Mouse (Mus musculus): ENCODE measurements around the gene Abca1. TPM values are rescaled to one million over a fixed set of nuclear protein-coding genes. Genes with fewer than 3 reads are reported as not detected.

Gene Abca1
- polyA plus RNA-seq, 1 experiment from 2014 or later = 4.8 TPM

- Histone ChIP-seq H3K9ac (no peak overlapping the region), H3K4me3 (replicated peaks) (no peak overlapping the region), H3K4me1 (no peaks in the 10 kb centered on the region), H3K27ac (no peak overlapping the region), H3K27me3 (replicated peaks) (no peaks in the 10 kb centered on the region), H3K4me2 (no peak overlapping the region), H3K9me3 (no peaks in the 10 kb centered on the region), H3K36me3 (peaks cover 38% of the 10 kb centered on the region)
- no peak for ATAC-seq (ENCODE audit: insufficient read depth, low FRiP score, low read depth)
- WGBS = 86% methylated on average over 1 of the region's 1 CpGs
Measured at GRCm38 (mm10) chr4:53018392-53018791, 141.3 kb downstream of the Abca1 start.

DNA sequence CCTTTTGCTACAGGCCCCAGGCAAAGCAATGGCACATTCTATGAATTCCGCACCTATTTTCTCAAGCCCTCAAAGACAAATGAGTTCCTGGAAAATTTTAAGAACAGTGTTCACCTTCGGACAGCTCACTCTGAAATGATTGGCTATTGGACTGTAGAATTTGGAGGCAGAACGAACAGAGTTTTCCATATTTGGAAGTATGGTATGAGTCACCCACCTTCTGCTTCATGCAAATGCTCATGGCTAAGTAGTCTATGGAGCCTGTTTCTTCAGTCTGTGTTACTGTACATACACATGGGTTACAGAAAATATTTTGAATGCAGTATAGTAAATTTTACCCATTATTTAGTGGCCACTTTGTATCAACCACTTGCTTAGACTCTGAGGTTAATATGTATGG, 144.7 kb downstream of the Abca1 start:
- ATAC-seq (ENCODE audit: insufficient read depth, low FRiP score, low read depth) = no peak
- whole genome bisulfite sequencing = 93% methylated on average over 3 of the region's 3 CpGs

GRCm38 (mm10) chr4:53014421-53014820, 145.3 kb downstream of the Abca1 start:
- Histone ChIP-seq H3K9ac (no peak overlapping the region), H3K27me3 (replicated peaks) (no peaks in the 10 kb centered on the region), H3K9me3 (no peaks in the 10 kb centered on the region), H3K4me3 (replicated peaks) (no peak overlapping the region), H3K27ac (no peak overlapping the region), H3K36me3 (peaks cover 27% of the 10 kb centered on the region), H3K4me1 (peaks cover 4% of the 10 kb centered on the region; the same call in 1 of the 2 replicates), H3K4me2 (no peak overlapping the region)
- WGBS = 93% methylated on average over 7 of the region's 7 CpGs
- ATAC-seq (ENCODE audit: insufficient read depth, low FRiP score, low read depth) = no peak

More for the DNA sequence above, 144.7 kb downstream of the Abca1 start:
- peaks cover 29% of the 10 kb centered on the region for H3K36me3 ChIP-seq
- no peak overlapping the region for H3K4me3 ChIP-seq (replicated peaks)
- no peaks in the 10 kb centered on the region for H3K27me3 ChIP-seq (replicated peaks)
- H3K27ac ChIP-seq = no peak overlapping the region
- no peaks in the 10 kb centered on the region for H3K9me3 ChIP-seq
- peaks cover 4% of the 10 kb centered on the region; the same call in 1 of the 2 replicates for H3K4me1 ChIP-seq
- no peak overlapping the region for H3K4me2 ChIP-seq
- no peak overlapping the region for H3K9ac ChIP-seq

DNA sequence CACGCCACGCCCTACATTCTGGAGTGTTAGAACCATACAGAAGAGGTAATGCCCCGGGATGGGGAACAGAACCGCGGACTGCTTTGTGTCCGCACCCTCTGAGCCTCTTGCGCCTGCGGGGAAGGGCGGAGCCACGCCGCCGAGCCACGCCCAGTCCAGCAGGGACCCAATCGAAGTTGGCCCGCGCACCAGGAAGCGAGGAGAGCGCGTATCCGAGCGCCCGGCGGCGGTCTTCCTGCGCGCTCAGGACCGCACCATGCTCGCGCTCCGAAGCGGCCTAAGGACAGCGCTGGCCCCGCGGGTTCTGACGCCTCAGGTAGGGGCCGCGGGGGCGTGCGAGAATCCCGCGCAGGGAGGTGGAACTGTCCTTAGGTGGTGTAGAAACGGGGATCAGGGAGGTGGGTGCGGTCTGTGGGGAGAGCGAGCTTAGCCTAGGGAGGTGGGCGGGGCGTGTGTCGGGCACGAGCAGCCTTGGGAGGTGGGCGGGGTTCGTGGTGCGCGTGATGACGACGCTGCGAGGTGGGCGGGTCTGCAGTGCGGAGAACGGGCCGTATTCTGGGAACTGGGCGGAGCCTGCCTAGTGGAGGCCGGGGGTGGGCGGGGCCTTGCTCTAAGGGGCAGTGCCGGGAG, 147.8 kb downstream of the Abca1 start, which contains the start of gene Nipsnap3b:
Gene Nipsnap3b (plus strand): TSS at position 149 of the 630 bp plus-strand sequence.
- H3K9me3 ChIP-seq = no peaks in the 10 kb centered on the region
- H3K36me3 ChIP-seq = peaks cover 15% of the 10 kb centered on the region
- H3K4me2 ChIP-seq = peak within 1 kb of the TSS; percentile 65
- peaks cover 4% of the 10 kb centered on the region; the same call in 1 of the 2 replicates for H3K4me1 ChIP-seq
- H3K27me3 ChIP-seq (replicated peaks) = no peaks in the 10 kb centered on the region
- 1% methylated on average over 63 of the region's 63 CpGs for WGBS
- H3K9ac ChIP-seq = peak within 1 kb of the TSS; percentile 78
- peak within 1 kb of the TSS; percentile 90 for H3K27ac ChIP-seq
- peak within 1 kb of the TSS; percentile 92 for H3K4me3 ChIP-seq (replicated peaks)
- ATAC-seq (ENCODE audit: insufficient read depth, low FRiP score, low read depth) = peak; percentile 96

DNA sequence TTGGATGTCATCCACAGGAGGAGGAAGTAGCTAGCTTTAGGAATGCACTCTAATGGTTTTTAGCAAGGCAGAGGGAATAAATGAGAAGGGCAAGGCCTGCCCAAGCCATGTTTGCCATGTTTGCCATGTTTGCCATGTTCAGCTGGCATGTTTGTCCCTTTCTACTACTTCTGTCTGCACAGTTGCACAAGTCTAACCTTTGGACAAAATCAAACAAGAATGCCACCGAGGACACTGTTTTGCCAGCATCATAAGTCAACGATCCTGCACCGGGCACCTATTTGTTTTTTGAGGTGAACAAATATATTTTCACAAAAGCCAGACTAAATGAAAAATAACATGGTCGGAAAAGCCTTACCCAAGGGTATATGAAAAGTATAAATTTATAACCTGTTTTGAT, 149.8 kb downstream of the Abca1 start:
- no peaks in the 10 kb centered on the region for H3K27me3 ChIP-seq (replicated peaks)
- 0 out of 2 replicates have a peak, but pooled peaks cover under 1% of the 10 kb centered on the region for H3K36me3 ChIP-seq
- no peak for ATAC-seq (ENCODE audit: insufficient read depth, low FRiP score, low read depth)
- H3K9me3 ChIP-seq = no peaks in the 10 kb centered on the region
- no peak overlapping the region for H3K9ac ChIP-seq
- H3K4me3 ChIP-seq (replicated peaks) = no peak overlapping the region
- WGBS = 72% methylated on average over 4 of the region's 4 CpGs
- H3K4me2 ChIP-seq = no peak overlapping the region
- peaks cover 4% of the 10 kb centered on the region; the same call in 1 of the 2 replicates for H3K4me1 ChIP-seq
- H3K27ac ChIP-seq = no peak overlapping the region

DNA sequence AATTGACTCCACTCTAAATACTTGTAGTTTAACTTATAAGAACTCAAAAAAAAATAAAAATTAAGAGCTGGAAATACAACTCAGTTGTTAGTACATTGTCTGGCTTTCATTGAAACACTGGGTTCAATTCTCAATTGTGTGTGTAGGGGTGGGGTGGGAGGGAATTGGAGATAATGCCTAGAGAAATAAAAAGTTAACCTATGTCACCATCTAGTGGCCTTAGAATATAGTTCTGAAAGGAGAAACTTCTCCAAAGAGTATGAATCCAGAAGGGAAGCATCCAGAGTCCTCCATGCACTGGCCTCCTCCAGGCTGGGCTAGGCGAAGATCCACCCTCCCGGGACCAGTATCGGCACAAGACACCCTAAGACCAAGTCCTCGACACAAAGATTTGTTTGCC, 150.5 kb downstream of the Abca1 start:
- WGBS = 59% methylated on average over 4 of the region's 4 CpGs
- no peak overlapping the region for H3K27ac ChIP-seq
- no peak for ATAC-seq (ENCODE audit: insufficient read depth, low FRiP score, low read depth)

DNA sequence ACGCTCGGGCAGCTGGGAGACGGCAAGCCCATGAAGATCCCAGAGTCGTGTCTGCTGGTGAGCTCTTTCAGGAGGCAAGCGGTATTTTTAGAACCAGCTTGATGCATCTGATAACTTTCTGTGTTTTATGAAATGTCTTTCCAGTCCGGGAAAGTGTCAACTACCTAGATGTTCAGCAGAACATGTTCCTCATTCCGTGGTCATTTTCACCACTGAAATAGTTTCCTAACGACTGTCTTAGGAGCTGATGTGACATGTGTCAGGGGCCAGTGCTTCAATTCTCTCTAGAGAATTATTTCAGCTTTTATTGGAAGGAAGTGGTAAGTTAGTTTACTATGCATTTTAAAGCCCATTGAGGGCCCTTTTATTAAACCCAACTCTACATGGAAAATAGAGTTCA, 159.5 kb downstream of the Abca1 start:
- no peak overlapping the region for H3K9ac ChIP-seq
- no peak for ATAC-seq (ENCODE audit: insufficient read depth, low FRiP score, low read depth)
- no peak overlapping the region for H3K4me3 ChIP-seq (replicated peaks)
- H3K4me2 ChIP-seq = no peak overlapping the region
- H3K27ac ChIP-seq = no peak overlapping the region
- WGBS = 67% methylated on average over 8 of the region's 8 CpGs
- no peaks in the 10 kb centered on the region for H3K9me3 ChIP-seq
- H3K4me1 ChIP-seq = no peaks in the 10 kb centered on the region
- H3K36me3 ChIP-seq = no peaks in the 10 kb centered on the region
- H3K27me3 ChIP-seq (replicated peaks) = no peaks in the 10 kb centered on the region

More for the DNA sequence above, 150.5 kb downstream of the Abca1 start:
- no peaks in the 10 kb centered on the region for H3K9me3 ChIP-seq
- no peaks in the 10 kb centered on the region for H3K27me3 ChIP-seq (replicated peaks)
- H3K4me1 ChIP-seq = peaks cover 4% of the 10 kb centered on the region; the same call in 1 of the 2 replicates
- no peaks in the 10 kb centered on the region for H3K36me3 ChIP-seq
- H3K4me3 ChIP-seq (replicated peaks) = no peak overlapping the region
- no peak overlapping the region for H3K4me2 ChIP-seq
- H3K9ac ChIP-seq = no peak overlapping the region

DNA sequence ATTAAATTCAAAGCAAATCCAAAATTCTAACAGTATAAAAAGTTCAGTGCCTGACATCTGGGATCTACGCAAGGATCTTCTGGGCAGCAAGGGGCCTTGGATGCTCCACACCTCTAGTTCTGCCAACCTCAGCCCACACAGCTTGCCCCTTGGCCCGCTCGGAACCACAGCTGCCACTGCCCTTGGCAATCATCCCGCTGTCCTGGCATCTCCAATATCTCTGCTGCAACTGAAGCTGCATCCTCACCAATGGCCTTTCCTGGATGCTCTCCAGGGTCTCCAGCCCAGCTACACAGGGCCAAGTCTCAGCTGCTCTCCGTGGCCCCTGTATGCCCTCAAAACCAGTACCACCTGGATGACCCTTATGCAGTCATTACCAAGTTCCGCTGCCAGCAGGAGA, 160.2 kb downstream of the Abca1 start:
- H3K27ac ChIP-seq = no peak overlapping the region
- WGBS = 92% methylated on average over 6 of the region's 6 CpGs
- H3K4me1 ChIP-seq = no peaks in the 10 kb centered on the region
- H3K4me2 ChIP-seq = no peak overlapping the region
- H3K4me3 ChIP-seq (replicated peaks) = no peak overlapping the region
- no peak overlapping the region for H3K9ac ChIP-seq
- no peaks in the 10 kb centered on the region for H3K9me3 ChIP-seq
- H3K36me3 ChIP-seq = no peaks in the 10 kb centered on the region
- ATAC-seq (ENCODE audit: insufficient read depth, low FRiP score, low read depth) = no peak
- no peaks in the 10 kb centered on the region for H3K27me3 ChIP-seq (replicated peaks)

DNA sequence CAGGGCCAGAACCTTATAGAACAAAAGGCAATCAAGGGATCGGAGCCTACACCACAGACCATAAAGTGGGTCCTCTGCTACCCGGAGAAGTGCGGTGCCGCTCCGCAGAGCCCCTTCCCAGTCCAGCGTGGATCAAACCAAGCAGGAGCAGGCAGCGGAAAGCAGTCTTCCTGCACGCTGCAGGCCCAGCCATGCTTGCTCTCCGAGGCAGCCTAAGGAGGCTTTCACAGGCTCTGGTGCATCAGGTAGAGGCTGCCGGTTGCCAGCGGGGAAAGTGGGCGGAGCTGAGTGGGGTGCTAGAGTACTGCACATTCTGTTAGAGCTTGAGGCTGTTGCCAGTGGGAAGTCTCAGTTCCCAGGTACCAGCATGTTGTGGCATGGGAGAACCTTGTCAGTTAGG, 170.4 kb downstream of the Abca1 start, which contains the start of gene Nipsnap3a:
Gene Nipsnap3a (plus strand): TSS at position 25 of the 400 bp plus-strand sequence.
- peaks cover 5% of the 10 kb centered on the region; the same call in 1 of the 2 replicates for H3K4me1 ChIP-seq
- no peak within 1 kb of the TSS for H3K9ac ChIP-seq
- no peak within 1 kb of the TSS for H3K27ac ChIP-seq
- H3K4me2 ChIP-seq = peak within 1 kb of the TSS; percentile 42
- no peaks in the 10 kb centered on the region for H3K36me3 ChIP-seq
- H3K4me3 ChIP-seq (replicated peaks) = no peak within 1 kb of the TSS
- no peak for ATAC-seq (ENCODE audit: insufficient read depth, low FRiP score, low read depth)
- WGBS = 20% methylated on average over 12 of the region's 12 CpGs
- H3K9me3 ChIP-seq = no peaks in the 10 kb centered on the region
- H3K27me3 ChIP-seq (replicated peaks) = no peaks in the 10 kb centered on the region

GRCm38 (mm10) chr4:52986266-52986665, 173.4 kb downstream of the Abca1 start:
- Histone ChIP-seq H3K36me3 (no peaks in the 10 kb centered on the region), H3K9ac (no peak overlapping the region), H3K27me3 (replicated peaks) (no peaks in the 10 kb centered on the region), H3K9me3 (no peaks in the 10 kb centered on the region), H3K4me2 (no peak overlapping the region), H3K4me1 (peaks cover 5% of the 10 kb centered on the region; the same call in 1 of the 2 replicates), H3K4me3 (replicated peaks) (no peak overlapping the region), H3K27ac (no peak overlapping the region)
- ATAC-seq (ENCODE audit: insufficient read depth, low FRiP score, low read depth) = no peak
- WGBS = 83% methylated on average over 2 of the region's 2 CpGs

DNA sequence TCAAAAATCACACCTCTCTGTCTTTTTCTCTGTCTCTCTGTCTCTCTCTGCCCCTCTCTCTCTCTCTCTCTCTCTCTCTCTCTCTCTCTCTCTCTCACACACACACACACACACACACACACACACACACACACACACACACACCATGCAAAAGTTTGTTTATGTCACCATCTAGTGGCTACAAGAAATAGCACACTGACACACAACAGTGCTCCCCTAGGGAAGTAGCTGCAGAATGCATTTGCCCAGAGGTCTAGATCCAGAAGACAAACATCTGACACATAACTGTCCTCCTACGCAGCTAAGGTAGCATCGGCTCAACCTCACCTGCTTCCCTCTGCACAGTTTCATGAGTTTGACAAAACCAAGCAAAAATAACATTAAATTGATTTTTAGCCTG, 174.5 kb downstream of the Abca1 start:
- Histone ChIP-seq H3K4me1 (peaks cover 5% of the 10 kb centered on the region; the same call in 1 of the 2 replicates), H3K27ac (no peak overlapping the region), H3K9me3 (no peaks in the 10 kb centered on the region), H3K27me3 (replicated peaks) (no peaks in the 10 kb centered on the region), H3K4me3 (replicated peaks) (no peak overlapping the region), H3K4me2 (no peak overlapping the region), H3K9ac (no peak overlapping the region), H3K36me3 (no peaks in the 10 kb centered on the region)
- ATAC-seq (ENCODE audit: insufficient read depth, low FRiP score, low read depth) = no peak
- WGBS = 62% methylated on average over 2 of the region's 2 CpGs
